Mouse (Mus musculus): ENCODE measurements around the gene Rfc5.
"Not testable (repeated sequence)": the region's sequence is repeated elsewhere in the genome, so short reads cannot be mapped to it uniquely, and the experiment has no call there.

Rfc5 gene

DNA sequence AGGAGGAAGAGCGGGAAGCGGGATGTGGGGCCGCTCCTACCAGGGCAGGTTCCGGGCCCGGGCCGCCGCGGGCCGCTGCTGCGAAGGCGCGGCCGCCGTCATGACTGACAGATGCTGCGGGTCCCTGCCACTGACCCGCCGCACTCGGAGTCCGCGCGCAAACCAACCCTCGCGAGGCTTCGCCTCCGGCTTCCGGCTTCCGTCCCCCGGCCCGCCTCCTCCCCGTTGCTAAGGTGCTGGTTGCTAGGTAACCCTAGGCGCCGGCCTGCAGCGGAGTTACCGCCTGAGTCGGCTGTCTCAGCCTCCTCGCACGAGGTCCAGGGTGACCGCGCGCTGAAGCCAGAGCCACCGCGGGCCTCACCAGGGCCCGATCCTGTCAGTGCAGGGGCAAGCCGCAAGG lies at the start of gene Rfc5:
Gene Rfc5, minus strand, starts transcription at position 171 of the 400 bp plus-strand sequence.
- CTCF ChIA-PET: no interaction called here

DNA sequence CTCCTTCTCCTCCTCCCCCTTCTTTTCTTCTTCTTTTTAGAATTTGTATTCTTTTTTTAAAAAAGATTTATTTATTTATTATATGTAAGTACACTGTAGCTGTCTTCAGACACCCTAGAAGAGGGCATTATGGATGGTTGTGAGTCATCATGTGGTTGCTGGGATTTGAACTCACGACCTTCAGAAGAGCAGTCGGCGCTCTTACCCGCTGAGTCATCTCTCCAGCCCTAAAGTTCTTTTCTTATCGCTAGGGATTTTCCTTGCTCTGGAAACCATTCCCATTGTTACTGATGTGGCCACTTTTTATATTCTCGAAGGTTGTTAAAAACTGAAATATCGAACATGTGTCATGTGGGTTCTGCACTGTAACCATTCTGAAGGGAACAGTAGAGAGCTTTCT lies 44.7 kb upstream of the Rfc5 start:
- CTCF ChIA-PET: not testable (repeated sequence)

DNA sequence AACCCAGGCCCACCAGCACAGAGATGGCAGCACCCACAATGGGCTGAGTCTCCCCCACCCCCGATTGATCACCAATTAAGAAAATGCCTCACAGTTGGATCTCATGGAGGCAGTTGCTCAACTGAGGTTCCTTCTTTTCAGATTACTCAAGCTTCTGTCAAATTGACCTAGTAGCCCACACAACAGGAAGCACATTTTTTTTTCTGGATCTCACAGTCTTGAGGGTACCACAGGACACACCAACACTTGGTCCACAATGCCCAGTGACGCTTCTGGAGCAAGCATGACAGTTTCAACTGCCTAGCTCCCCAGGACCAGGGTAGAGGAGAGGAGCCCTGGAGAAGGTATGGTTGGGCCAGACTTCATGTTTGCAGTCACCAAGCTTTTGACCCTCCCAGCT lies 28.6 kb upstream of the Rfc5 start:
- CTCF ChIA-PET: no interaction called here

DNA sequence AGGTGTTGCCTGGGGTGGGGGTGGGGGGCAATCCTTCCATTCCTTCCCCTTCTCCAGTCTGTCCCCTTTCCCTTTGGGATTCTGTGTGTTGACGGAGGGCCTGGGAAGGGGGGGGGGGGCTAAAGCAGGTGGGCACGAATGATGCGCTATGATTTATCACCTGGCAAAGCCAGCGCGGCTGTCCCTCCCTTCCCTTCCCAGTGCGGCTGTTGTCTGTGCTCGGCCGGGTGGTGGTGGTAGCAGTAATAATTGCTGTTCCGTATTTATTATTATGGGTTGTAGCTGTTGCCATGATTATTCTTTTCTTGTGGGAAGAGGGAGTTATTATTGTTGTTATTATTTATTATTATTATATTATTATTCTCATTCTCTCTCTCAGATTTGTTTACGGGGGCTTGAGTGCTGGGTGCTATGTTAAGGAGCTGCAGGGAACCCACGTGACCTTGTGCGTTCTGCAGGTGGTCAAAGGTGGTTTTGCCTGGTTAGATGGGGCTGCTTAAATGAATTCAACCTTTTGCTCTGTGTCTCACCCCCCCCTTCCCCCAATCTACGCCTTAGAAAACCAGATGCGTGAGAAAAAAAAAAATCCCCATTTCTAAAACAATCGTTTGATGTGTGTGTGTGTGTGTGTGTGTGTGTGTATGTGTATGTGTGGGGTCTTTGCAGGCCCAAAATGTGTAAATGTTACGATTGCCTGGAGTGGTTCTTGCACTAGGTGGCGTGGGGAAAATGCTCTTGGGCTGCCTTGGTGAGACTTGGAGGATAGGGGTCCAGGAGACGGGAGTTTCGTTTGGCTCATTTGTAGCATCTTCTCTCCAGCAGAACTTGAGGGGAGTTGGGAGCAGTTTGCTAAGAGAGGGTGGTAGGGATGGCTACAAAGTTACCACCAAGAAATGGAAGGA lies 26.4 kb upstream of the Rfc5 start:
- CTCF ChIA-PET: no interaction called here

DNA sequence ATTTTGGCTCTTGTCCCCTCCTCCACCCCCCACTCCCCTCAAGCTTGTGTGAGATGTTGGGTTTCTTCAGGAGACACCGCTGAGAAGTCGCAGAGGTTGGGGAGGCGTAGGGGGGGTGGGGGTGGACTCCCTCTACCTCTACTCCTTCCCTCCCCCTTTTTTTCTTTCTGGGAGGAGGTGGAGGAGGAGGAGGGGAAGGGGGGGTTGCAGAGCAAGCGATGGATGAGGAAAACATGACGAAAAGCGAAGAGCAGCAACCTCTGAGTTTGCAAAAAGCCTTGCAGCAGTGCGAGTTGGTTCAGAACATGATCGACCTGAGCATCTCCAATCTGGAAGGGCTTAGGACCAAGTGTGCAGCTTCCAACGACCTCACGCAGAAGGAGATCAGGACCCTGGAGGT lies 25.8 kb upstream of the Rfc5 start:
- CTCF ChIA-PET: no interaction called here

DNA sequence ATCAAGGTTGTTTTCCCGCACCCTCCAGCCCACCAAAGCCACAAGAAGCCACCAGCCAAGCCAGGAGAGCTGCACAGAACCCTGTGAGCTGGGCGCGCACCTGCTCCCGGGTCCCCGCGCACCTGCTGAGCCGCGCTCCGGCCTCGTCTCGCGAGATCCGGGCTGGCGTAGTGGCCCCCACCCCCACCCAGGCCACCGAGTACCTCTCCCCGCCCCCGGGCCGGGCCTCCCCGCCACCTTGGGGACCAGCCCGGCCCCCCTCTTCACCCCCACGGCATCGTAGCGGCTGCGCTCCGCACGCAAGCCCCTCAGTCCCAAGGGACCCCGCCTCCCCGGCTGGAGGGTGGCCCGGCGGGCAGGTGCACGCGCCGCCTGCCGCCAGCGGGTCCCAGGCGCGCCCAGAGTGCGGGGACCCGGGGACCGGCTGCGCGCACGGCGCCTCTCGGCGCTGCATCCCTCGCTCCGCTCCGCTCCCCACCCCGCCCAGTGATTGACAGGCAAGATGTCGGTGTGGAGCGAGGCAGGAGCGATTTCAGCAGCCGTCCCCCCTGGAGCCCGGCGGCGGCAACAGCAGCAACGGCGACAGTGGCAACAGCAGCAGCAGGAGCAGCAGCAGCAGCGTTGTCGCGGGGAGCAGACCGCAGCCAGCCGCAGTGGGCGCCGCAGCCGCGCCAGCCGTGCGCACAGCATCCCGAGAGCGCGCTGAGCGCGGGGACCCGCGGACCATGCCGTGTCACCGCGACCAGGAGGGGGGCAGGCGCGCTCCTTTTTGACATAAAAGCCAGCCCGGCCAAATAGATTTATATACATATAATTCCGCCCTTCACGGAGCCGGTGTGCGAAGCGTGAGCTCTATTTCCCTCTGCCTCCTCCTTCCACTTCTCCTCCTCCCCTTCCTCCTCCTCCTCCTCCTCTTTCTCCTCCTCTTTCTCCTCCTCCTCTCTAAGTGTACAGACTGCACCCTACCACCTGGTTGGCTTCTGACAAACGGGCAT lies 25.0 kb upstream of the Rfc5 start, which contains the start of gene Ksr2:
Gene Ksr2, plus strand, starts transcription at position 494 of the 995 bp plus-strand sequence.
- CTCF ChIA-PET: no interaction called here

DNA sequence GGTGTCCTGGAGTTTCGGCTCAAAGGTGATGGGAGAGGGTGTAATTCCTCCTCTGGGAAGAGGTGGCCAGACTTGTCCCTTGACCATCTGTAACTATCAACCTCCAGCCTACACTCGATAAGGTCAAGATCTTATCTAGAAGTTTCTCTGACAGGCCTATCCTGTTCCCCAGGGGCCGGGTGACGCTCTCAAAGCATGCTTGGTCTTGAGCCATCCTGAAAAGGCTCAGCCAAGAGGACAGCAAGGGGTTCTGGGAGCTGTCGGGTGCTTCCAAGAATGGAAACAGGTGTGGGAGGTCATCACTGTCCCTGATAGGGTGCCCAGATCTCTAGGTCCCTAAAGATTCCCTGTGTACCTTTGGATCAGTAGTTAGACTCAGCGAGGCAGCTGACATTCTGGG lies 20.5 kb upstream of the Rfc5 start:
- CTCF ChIA-PET: interaction anchor here (0.6 to 0.7 kb wide), 2 partner anchors 23 to 316 kb away, joined by 9 to 22 read pairs; no protein-coding TSS in a partner anchor

DNA sequence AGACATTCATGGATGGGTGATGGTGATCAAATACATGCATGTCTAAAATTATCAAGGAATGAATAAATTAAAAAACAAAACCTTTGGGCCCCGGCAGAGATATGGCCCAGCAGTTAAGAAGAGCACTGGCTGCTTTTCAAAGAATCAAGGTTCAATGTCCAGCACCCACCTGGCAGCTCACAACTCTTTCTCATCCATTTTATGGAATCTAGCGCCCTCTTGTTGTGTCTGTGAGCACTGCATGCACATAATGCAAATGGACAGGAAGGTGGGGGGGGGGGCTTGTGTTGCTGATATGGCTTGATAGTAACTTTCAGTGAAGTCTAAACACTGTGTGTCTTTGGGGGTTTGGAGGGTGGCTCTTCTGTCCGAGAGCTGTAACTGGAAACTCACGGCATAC lies 19.4 kb upstream of the Rfc5 start:
- CTCF ChIA-PET: interaction anchor here (0.6 to 0.7 kb wide), 3 partner anchors 11 to 1039 kb away, joined by 3 to 4 read pairs (median 4); no protein-coding TSS in a partner anchor

DNA sequence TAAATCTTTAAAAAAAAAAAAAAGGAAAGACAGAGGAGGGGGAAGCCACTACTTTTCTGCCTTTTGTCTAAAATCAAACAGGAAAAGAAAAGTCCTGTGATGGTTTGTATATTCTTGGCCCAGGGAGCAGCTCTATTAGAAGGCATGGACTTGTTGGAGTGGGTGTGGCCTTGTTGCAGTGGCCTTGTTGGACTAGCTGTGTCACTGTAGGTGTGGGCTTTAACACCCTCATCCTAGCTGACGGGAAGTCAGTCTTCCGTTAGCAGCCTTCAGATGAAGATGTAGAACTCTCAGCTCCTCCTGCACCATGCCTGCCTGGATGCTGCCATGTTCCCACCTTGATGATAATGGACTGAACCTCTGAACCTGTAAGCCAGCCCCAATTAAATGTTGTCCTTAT lies 15.8 kb upstream of the Rfc5 start:
- CTCF ChIA-PET: interaction anchor here (0.7 kb wide), 1 partner anchor 90 kb away, joined by 10 read pairs; no protein-coding TSS in a partner anchor

DNA sequence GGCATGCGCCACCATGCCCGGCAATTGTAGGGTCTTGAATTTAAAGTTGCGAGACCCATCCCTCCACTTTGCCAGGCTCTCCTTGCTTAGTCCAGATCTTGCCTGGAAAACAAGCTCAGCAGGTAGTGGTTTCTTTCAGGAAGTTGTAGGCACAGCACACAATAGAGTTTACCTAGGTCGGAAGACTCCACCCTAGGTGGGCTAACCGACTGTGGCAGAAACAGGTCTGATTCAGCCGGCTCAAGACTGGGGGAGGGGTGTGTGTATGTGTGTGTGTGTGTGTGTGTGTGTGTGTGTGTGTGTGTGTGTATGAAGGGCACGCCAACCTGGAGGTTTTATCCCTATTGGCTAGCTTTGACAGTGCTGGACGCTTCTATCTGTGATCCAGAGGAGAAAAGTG lies 14.8 kb upstream of the Rfc5 start:
- CTCF ChIA-PET: no interaction called here

DNA sequence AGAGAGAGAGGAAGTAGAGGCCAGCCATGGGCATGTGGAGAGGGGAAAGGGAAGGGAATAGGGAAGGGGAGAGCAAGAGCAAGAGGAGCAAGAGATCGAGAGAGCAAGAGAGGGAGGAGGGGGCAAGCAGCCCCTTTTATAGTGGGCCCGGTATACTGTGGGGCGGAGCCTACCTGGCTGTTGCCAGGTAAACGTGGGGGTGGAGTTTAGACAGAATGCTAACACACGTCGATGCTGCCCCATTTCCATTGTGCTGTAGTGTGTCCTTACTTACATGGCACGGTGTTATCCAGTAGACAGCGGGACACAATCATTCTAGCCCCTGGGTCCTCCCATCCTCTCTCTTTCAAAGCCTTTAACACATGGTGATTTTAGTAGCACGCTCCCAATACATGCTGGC lies 10.4 kb upstream of the Rfc5 start:
- CTCF ChIA-PET: no interaction called here

DNA sequence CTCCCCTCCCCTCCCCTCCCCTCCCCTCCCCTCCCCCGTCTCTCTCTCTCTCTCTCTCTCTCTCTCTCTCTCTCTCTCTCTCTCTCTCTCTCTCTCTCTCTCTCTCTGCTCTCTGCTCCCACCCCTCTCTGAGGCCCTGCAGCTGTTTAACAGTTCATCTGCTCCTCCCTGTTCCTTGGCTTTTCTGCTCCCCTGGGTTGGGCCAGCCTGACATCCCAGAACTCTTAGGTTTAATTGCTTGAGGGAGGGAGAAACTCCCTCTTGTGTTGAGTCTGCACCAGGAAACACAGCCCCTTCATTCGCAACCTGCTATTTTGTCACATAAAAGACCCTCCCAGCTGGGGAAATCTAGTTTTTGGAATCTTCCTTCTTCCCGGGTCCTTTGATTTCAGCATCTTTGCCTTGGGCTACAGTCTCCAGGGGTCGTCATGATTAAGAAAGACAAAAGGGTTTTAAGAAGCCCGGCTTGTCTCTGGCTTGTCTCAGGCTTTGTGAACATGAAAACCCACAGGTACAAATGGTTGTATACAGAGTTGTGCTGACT lies 9.2 kb upstream of the Rfc5 start:
- CTCF ChIA-PET: no interaction called here

DNA sequence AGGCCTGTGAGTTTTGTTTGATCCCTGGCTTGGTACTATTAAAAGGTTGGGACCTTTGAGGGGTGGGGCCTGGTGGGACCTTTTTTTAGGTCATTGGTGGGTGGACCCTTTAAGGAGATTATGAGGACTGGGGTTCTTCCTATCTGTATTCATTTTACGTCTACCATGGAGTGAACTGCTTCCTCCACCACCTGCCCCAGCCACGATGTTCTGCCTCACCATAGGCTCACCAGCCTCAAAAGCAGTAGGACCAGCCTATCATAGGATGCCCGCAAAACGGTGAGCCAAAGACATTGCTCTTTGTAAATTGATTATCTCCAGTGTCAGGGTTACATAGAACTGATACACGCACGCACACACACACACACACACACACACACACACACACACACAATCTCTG lies 8.5 kb upstream of the Rfc5 start:
- CTCF ChIA-PET: interaction anchor here (0.8 kb wide), 1 partner anchor 40 kb away, joined by 3 read pairs; the partner anchor contains the start of gene Wsb2

DNA sequence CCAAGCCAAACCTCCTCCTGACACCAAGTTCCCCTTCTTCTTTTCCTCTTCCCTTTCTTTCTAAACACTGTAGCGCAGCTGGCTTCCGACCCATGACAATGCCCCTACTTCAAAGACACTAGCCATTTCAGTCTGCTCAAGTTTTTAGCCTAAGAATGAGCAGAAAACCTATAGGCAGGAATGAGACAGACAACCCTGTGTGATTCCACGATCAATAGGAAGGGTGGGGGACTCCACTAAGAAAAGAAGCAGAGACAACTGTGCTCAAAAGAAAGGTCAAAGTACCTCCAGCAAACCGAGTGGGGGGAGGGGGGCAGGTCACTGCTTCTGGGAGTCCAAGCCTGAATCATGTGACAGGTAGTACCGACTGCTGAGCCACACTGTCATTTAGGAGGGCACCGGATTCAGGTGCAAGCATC lies 7.8 kb upstream of the Rfc5 start:
- CTCF ChIA-PET: interaction anchor here (0.6 to 0.8 kb wide), 3 partner anchors 39 to 1820 kb away, joined by 3 read pairs; partner anchors contain the start of gene Wsb2

DNA sequence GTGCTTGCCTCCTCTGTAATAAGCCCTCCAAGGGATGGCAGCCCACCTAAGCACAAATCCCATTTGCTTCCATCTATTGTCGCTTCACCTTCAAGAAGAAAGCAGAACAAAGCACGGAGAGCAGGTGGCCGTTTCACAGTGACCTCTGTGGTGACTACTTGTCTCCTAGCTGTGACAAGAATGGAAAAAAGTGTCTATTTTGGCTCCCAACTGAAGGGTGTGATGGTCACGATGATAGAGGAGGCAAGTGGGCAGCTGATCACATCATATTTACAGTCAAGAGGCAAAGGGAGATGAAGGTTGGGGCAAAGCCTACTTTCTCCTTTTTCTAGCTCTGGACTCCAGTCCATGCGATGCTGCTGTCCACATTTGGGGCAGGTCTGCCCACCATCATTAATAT lies 7.0 kb upstream of the Rfc5 start:
- CTCF ChIA-PET: interaction anchor here (0.5 to 0.7 kb wide), 3 partner anchors 84 to 327 kb away, joined by 3 to 5 read pairs (median 3); no protein-coding TSS in a partner anchor

DNA sequence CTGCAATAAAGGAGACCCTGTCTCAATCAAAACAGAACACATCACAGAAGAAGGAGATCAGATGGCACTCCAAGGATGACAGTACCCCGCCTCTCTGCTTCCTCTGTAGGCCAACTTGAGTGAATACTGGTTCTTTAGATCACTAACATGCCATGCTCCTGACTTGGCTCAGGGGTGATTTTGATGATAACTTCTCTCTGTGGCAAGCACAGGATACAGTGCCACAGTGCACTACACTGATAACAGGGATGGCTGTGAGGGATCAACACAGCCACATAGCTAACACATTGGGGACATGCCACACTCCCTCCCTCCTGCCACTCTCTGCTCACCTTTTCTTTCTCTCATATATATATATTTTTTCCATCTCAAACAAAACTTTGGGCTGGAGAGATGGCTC lies 2.0 kb upstream of the Rfc5 start:
- CTCF ChIA-PET: interaction anchor here (0.5 kb wide), 1 partner anchor 112 kb away, joined by 6 read pairs; no protein-coding TSS in a partner anchor

DNA sequence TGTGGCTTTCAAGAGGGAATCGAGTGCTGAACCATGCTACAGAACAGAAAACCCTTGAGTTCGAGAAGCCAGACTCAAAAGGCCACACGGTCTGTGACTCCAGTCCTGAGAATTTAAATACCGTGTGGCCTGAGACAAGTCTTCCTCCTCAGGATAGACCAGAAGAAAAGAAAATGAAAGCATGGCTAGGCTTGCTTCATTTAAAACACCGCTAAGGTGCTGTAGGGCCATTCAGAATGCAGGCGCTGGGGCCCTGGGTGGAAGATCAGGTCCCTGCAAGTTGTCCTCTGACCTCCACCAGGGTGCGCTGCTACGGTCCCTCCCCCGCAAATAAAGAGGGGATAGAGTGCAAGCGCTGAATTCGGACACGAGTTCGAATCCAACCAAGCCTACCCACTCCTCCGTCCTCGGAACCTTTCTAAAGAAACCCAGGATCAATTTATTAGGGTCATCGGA lies 523 bp downstream of the Rfc5 start:
- CTCF ChIA-PET: no interaction called here

DNA sequence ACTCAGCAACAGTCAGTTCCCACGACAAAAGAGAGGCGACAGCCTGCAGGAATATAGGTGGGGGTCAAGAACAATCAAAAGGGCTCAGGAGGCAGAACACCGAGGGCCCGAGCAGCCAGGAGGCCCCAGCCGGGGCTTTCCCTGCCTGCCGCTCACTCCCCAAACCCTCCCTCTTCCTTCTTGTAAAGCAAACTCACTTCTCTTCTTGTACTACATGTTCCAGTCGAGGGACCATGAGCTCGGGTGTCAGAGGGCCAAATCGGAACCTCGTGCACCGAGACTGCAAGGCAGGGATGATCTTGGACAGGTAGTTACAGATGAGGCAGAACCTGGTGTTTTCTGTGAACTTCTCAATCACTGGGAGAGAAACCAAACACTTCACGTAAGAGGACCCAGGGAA lies 5.6 kb downstream of the Rfc5 start:
- CTCF ChIA-PET: interaction anchor here (0.8 kb wide), 1 partner anchor 76 kb away, joined by 4 read pairs; no protein-coding TSS in a partner anchor

DNA sequence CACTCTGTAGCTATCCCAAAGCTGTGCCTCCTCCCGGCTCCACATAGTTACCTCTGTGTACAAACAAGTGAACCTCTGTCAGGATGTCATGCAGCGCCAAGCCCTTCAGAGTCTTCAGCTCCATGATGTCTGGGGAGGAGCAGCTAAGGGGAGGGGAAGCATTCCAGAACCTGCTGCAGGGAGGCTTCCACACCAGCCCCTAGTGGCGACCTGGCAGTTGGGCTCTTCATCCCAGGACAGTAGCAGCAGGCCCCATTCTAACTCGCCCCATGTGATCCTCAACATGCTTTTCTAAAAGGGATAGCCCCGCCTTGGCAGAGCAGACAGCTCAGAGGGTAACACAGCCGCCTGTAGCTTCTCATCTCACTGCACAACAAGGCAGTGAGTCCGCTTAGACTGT lies 7.1 kb downstream of the Rfc5 start:
- CTCF ChIA-PET: no interaction called here

DNA sequence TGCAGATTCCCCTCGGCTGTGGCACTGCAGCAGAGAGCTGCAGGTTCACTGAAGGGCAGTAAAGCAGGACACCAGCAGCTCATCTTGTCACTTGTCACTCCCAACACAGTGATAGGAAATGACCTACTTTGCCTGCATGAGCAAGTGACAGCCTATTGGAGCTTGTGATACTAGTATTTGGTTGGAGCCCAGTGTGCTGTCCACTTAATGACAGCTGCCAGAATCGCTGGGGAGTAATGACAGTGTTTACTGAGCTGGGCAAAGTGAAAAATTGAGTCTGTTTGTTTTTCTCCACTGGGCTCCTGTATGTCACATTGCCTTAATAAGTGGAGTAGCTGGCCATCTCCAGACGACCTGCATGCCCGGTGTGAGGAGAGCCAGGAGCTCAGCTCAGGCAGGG lies 8.6 kb downstream of the Rfc5 start:
- CTCF ChIA-PET: no interaction called here

DNA sequence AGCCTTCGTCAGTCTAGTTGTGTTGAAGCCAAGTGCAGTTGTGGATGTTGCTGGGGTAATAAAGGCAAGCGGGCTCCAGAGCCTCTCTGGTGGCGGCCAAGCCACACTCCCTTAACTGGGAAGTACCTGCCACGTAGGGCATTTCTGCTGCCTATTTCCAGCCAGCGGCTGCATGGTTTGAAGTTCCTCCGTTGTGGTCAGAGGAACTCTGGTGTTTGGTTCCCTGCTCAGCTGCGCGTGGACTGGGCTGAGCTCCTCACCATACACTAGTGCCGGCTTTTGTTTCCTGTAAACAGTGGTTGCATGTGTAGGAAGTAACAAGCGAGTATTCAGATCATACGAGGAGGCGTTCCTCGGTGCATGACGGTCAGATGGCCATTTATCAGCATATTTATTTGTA lies 11.1 kb downstream of the Rfc5 start:
- CTCF ChIA-PET: not testable (repeated sequence)
